Mouse (Mus musculus): ENCODE measurements around the gene Tuba4a. TPM values are rescaled to one million over a fixed set of nuclear protein-coding genes. Genes with fewer than 3 reads are reported as not detected.

Gene Tuba4a
- total RNA-seq, 2 experiments from 2014 or later, result 546 to 642 TPM

DNA sequence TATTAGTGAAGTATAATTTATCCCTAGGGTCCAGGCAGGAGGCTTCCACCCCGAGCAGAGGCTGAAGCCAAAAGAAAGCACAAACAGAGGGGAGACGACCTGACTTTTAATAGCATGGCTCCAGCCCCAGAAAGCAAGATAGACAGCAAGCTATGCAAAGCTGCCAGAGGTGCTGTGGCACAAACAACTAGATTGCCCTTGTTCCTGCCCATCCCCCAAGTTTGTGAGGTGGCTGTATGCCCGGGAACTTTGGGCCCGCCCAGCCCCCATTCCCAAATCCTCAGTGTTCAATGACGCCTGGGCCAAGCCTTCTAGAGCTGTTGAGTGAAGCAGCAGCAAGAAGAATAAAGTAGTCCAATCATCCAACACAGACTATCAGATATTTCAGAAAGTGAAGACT is 4.8 kb downstream of the Tuba4a start:
- intact Hi-C loops (cut with DNase I), result no loop called here
- DNase-seq, result peak; percentile 67 to 81

DNA sequence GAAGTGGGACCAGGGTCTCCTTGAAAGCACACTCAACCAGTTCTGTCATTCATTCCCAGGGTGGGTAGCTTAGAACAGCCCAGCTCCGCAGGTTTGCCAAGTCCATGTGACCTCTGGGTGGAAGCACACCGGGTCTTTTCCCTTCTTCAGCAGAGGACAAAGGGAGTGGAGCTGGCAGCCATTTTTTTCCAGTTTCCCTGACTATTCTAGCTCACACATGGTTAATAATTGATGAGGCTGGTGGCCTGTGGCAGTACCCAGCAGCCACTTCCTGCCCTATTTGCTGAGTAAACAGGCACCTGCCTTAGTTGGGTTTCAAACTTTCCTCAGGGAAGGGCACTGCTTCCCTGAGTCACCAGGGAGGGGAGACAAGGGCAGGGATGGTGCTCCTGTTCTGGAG is 5.2 kb downstream of the Tuba4a start:
- no peak for DNase-seq
- intact Hi-C loops (cut with DNase I), result no loop called here

DNA sequence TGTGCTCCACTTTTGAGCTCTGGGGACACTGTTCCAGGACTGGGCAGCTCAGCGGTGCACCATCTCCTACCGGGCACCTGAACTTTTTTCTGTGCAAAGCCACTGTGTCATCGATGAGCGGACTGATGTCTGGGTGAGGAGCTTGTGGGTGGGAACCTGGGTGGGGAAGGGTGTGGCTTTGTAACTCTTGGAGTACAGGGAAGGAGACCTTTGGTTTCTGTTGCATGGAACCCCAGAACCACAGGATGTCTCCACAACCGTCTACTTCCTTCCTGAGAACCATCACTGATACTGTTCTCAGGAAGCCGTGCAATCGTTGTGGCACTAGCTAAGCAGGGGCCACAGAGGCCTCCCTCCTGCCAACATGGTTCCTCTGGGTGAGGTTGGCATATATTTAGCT is 6.6 kb downstream of the Tuba4a start:
- intact Hi-C loops (cut with DNase I), result no loop called here
- no peak for DNase-seq

DNA sequence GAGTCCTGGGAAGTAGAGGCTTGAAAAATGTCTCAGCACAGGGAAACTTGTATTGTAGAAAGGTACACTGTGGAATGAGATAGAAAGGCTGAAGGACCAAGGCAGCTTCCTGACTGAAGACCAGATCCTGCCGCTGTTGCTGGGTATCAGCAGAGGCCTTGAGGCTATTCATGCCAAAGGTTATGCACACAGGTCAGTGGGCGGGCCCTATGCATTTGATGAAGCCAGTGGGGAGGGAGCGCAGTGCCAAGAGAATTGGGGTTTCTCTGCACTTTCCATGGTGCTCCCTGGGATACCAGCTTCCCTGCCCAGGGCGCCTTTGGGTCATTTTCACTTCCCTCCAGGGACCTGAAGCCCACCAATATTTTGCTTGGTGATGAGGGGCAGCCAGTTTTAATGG is 7.1 kb downstream of the Tuba4a start:
- no peak for DNase-seq
- intact Hi-C loops (cut with DNase I), result no loop called here

DNA sequence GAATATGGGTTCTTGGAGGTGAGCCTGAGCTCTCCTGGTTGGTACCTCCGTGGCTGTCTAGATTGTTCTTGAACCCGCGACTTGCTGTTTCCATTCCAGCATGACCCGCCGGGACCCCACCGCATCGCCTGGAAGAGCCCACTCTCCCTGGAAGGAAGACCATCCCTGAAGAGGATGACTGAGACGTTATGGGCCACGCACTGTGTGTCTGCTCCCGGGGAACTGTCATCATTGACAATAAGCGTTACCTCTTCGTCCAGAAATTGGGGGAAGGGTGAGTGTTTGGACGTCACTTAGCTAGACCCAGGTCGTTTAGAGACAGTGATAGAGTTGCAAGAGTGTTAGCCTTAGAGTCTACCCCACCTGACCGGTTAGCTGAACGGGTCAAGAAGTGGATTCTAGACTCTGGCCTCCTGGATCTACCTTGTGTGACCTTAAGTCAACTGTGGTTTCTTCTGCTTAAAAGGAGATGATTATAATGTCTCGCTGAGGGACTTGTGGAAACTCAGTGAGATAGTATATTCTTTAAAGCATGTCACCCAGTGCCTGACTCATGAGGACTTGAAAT is 8.4 kb downstream of the Tuba4a start:
- no peak for DNase-seq
- intact Hi-C loops (cut with DNase I), result loop anchor here (2.0 kb wide), 1 partner anchor 18 kb away; the partner anchor contains the start of genes Ankzf1 and Atg9a

DNA sequence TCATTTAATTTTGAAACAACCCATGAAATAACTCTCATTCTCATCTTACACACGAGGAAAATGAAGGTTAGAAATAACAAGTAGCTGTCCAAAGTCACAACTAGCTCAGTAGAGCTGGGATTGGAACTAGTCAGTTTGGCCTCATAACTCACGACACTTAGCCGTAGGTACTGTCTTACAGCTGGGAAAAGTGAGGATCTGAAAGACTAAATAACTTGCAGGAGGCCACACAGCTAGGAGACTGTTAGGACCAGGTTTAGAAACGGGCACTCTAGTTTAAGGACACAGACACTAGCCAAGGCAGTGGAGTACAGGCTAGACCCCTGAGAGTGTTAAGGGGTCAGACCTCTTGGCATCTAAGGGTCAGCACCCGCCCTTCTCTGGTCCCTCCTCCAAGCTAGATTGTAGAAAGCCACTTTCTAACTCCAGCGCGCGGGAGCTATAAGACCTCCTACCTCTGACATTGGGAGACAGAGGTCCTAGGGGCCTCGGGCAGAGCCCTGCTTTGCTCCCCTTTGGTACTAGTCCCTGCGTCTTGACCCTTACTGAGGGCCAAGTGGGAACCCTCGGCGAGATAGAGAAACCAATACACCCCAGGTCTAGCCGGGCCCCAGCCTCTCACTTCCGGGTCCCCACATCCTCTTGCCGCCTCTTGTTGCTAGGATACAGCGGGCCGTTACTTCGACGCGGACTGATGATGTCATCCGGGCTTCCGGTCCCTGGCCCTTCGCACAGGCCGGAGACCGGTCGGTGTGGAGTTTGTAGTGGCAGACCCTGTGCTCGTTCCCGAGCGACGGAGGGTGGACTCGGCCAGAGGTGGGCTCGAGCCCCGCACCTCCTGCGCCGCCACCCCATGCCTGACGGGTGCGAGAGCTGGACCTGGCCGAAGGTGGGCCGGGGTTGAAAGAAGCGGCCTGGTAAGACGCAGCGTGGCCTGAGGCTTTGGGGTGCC is 9.3 kb downstream of the Tuba4a start, which contains the start of the genes Glb1l and Stk16:
Glb1l (minus strand) TSS at position 678 of the 952 bp plus-strand sequence.
Stk16 (plus strand) TSS at position 703 of the 952 bp plus-strand sequence.
- intact Hi-C loops (cut with DNase I), result loop anchor here (2.0 kb wide), 1 partner anchor 18 kb away; the partner anchor contains the start of genes Ankzf1 and Atg9a
- DNase-seq, result peak; percentile 95 to 98

DNA sequence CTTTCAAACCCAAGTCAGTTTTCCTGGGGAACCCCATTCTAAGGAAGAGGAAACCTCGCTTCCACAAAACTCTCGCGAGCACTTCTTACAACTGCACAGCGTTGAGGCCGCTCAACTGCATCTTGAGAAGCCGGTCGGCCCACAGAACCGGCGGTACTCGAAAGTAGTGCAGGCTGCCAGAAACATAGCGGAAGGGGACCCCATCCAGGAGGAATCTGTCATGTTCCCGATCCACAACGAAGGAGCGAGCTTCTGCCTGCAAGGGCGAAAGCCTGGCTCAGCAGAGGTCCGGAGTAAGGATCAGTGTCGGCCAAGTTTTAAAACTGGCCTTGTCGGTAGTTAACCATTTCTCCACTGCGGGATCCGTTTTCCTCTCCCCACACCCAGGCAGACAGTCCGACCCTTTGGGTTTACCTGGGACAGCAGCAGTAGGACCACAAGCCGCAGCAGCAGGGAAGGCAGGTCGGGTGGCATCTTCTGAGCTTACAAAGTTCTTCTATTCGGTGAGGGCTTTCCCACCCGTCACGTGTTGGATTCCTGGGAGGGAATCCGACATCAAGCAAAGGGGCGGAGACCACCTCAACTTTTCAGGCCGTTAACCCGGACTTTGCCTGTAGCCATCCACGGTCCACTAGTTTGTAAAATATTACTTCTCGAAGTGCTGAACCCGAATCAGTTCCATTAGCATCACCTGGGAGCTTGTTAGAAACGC is 10.5 kb downstream of the Tuba4a start:
- peak; percentile 27 to 60 for DNase-seq
- intact Hi-C loops (cut with DNase I), result loop anchor here (2.0 kb wide), 1 partner anchor 66 kb away; the partner anchor contains the start of genes Cnppd1 and Retreg2

DNA sequence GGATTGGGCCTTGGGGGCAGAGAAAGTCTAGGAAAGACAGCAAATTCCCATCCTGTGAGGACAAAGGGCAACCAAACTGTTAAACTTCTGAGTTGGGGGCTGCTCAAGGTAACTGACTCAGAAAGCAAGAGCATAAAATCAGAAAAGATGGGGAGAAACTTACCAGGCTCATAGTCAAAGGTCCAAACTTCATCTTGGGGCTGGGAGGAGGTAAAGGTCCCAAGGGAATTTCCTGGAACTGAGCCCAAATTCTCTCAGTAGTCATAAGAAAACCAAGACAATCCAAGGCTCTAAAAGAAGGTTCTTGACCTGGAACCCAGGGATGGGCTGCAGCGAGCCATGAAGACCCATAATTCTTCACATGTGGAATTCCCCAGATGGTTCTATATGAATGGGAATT is 18.4 kb downstream of the Tuba4a start:
- intact Hi-C loops (cut with DNase I), result no loop called here
- DNase-seq, result no peak

DNA sequence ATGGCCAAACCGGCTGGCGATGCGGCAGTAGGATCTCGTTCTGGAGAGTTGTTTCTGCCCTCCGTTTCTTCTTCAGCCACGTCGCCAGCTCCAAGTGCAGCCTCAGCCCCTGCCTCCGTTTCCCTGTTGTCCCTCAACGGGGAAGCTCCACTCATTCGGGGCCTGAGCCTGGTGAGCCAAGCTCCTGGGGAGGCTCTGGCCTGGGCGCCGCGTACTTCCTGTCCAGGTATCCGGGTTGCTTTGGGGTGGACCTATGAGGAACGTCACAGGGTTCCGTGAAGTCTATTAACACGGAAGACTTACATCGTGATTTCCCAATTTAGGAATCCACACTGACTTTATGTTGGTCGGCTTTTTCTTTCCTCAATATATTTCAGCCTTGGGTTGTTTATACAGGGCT is 27.2 kb downstream of the Tuba4a start:
- intact Hi-C loops (cut with DNase I), result loop anchor here (2.0 kb wide), 1 partner anchor 18 kb away; the partner anchor contains the start of genes Glb1l and Stk16
- DNase-seq, result peak; percentile 43 to 50

DNA sequence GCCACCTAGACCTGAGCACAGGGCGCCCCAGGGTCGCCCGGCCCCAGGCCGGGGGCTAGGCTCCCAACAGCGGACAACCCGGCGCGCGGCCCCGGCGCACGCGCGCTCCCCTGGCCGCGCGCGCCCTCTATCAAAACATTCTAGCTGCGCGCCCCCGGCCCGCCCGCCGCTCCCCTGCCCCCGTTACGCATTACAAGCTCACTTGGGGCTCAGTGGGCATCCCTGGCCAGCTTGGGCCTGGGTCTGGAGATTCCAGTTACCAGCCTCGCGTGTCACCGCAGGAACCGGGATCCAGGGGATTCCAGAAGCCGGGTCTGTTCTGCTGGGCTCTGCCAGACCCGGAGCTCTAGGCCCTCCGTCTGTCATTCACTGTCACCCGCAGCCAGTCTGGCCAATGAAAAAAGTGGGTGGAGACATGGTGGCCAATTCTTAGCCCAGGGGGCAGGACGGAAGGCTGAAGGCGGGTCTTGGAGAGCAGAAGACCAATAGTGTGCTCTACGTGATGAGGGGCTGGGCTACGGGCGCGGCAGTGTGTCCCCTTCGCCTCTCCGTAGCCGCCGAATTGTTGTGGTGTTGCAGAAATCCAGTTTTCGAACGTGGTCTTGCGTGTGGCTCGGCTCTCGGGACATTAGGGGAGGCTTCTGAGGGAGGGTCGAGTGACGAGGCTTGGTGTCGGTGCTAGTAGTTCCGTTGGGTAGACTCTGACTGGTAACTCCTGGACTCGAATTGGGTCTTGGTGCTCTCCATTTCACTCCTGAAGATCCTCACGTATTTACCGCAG is 27.9 kb downstream of the Tuba4a start, which contains the start of the genes Ankzf1 and Atg9a:
Ankzf1 (plus strand) TSS at position 530 of the 781 bp plus-strand sequence.
Atg9a (minus strand) TSS at position 575 of the 781 bp plus-strand sequence.
- DNase-seq, result peak; percentile 91 to 92
- intact Hi-C loops (cut with DNase I), result loop anchor here (2.0 kb wide), 1 partner anchor 19 kb away; the partner anchor contains the start of genes Glb1l and Stk16

DNA sequence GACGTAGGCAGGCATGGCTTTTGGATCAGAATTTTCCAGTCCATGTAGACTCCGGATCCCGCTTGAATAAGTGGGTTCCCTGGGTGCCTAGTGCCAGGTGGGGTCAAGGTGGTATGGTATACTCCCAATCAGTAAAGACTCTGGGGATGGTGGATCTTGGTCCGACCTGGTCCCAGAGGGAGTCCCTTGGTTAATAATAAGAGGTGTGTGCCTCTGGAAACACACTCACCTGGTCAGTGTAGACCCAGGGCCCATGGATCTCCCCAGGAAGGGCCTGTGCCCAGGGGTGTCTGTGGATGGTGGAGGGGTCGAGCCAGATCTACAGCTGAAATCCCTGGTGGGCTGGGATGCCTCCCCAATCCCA is 28.4 kb downstream of the Tuba4a start:
- no peak for DNase-seq
- intact Hi-C loops (cut with DNase I), result no loop called here

DNA sequence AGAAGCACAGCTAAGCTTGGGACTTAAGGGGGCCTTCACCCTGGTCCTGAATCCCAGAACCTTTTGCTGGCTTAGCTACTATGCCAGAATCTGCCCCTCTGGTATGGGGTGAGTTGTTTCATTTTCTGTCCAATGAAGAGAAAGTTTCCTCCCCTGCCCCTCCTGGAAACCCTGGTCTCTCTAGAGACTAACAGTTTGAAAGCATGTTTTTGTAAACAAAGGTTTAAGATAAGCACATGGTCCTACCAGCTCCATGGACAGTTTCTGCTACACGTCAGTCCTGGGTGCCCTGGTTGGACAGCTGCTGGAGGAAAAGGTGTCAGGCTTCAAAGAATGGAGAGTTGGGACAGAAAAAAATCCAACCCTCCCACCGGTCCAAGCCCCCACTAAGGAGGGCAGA is 29.1 kb downstream of the Tuba4a start:
- no peak for DNase-seq
- intact Hi-C loops (cut with DNase I), result no loop called here

DNA sequence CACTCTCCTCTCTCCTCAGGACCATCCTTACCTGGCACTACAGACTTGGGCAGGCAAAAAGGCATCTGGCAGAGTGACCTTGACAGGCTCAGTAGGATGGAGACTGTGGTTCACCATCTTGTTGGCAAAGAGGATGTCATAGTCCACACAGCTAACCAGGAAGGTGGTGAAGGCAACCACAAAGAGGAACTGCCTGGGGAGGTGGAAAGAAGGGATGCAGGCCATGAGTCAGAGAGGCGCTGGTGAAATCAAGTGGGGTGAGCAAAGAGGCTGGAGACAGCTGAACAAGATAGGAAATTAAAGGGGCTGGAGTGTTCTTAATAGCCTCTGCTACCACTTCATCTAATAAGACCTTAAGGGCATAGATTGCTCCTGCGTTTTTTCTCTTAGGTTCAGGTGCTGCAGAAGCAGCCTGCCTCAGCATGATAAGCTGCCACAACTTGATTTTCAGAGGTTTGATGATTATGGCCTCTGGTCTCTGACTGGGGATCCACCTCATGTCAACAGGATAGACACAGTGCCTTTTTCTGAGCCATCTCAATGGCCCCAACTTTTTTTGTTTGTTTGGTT is 31.7 kb downstream of the Tuba4a start:
- intact Hi-C loops (cut with DNase I), result no loop called here
- DNase-seq, result no peak

DNA sequence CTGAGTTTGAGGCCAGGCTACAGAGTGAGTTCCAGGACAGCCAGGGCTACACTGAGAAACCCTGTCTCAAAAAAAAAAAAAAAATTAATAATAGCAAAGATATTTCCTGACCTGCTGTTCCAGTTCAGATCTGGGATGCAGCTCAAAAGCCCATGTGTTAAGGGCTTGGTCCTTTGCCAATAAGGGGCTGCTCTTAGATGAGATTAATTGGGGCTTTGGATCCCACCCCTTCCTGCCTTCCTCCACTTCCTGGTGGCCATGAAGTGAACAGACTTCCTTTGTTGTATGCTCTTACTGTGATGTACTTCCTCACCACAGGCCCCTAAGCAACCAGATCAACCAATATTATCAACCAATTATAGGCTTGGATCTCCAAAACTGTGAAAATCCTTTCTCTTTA is 32.5 kb downstream of the Tuba4a start:
- intact Hi-C loops (cut with DNase I), result no loop called here
- no peak for DNase-seq

DNA sequence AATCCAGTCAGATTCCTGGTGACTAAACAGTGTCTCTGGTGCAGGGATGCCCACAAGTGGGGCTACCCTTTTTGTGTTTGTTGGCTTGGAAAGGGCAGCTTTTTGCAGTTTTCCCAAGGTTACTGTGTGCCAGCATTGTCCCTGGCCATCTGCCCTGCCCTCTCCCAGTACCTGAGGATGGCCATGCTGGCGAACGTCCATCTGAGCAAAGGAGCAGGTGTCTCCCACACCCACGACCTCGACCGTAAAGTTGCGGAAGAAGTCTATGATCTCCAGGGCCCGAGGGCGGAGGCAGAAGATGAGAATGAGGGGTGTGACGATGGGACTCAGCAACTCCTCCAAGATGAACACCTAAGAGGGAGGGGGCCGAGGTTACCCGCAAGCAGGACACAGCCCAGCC is 34.2 kb downstream of the Tuba4a start:
- intact Hi-C loops (cut with DNase I), result no loop called here

DNA sequence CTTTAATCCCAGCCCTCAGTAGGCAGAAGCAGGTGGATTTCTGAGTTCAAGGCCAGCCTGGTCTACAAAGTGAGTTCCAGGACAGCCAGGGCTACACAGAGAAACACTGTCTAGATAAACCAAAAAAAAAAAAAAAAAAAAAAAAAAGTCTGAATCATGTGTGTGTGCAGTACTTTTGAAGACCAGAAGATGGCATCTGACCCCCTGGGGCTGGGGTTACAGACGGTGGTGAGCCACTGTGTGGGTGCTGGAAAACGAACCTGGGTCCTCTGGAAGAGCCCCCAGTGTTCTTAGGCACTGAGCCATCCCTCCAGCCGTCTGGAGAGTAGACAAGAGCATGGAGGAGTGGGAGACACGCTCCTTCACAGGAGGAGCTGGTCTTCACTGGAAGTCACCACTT is 37.5 kb downstream of the Tuba4a start:
- intact Hi-C loops (cut with DNase I), result loop anchor here (5.0 kb wide), 1 partner anchor 70 kb away; no protein-coding TSS in a partner anchor
- DNase-seq, result no peak

More for the DNA sequence above, 34.2 kb downstream of the Tuba4a start:
- DNase-seq, result no peak

DNA sequence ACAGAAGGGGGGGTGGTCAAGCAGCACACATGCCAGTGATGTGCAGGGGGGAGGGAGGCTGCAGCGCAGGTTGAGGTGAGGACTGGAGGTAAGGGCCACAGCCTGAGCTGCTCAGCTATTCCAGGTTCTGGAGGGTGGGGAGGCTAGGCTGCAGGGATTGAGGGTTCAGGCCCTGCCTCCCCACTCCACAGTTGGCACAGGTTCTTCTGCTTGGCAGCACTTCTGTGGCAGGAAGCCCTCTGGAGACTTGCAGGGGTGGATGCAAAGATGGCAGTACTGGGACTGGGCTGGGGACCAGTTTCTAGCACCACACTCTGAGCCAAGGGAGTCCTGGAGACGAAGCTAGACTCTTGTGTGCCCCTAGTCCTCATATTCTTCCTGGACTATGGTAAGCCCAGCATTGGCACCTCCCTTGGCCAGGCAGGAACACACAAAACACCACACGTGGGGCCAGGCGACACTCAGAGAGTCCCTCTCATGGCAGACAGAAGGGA is 38.2 kb downstream of the Tuba4a start:
- intact Hi-C loops (cut with DNase I), result loop anchor here (5.0 kb wide), 1 partner anchor 71 kb away; no protein-coding TSS in a partner anchor

DNA sequence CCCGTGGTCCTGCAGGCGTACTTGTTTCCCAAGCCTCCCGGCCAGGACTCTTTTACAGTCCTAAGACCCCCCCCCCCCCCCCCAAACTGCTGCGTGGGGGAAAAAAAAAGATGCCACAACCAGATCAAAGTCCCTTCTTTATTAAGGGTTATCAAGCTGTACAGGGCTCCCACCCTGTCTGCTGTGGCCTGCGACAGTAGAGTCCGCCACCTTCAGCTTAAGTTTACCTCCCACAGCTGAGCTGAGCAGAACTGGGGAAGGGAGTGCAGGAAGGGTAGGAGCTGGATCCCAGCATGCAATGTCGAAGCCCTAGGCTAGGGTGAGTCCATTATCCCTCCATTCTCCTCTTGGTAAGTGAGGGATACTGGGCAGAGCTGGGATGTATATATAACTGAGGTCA is 38.9 kb downstream of the Tuba4a start:
- DNase-seq, result no peak
- intact Hi-C loops (cut with DNase I), result loop anchor here (5.0 kb wide), 1 partner anchor 72 kb away; no protein-coding TSS in a partner anchor

More for the DNA sequence above, 38.2 kb downstream of the Tuba4a start:
- DNase-seq, result no peak

DNA sequence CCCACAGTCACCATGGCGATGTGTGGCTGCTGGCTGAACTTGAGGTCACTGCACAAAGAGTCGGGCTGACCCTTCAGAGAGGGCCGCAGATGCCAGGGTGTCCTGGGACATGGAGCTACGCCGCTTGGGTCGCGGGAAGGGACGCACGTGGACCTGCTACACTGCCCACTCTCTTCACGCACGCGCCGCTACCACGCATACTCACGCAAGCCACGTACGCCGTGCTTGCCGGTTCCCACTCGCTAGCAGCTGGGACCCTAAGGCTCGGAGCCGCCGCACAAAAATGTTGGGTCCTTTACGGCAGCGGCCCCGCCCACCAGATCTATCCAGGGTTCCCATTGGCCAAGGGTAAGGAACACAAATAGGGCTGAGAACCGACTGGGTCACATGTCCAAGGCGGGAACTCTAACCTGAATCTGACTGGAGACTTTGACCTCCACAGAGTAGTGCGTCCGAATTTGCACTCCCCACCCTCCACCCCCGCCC is 39.5 kb downstream of the Tuba4a start, which contains the start of gene Abcb6:
Abcb6 (minus strand) TSS at position 288 of the 486 bp plus-strand sequence.
- peak; percentile 82 to 87 for DNase-seq
- intact Hi-C loops (cut with DNase I), result loop anchor here (5.0 kb wide), 1 partner anchor 72 kb away; no protein-coding TSS in a partner anchor

Measured in heart, postnatal 14 days (tissue).